Mouse (Mus musculus): ENCODE data around the gene Ifi47.

The Ifi47 gene

GRCm38 (mm10) chr11:49089735-49090507, 13.5 kb downstream of the Ifi47 start:
- in situ Hi-C loops (cut with MseI, MboI): loop anchor here in 1 of 2 experiments (10.0 kb wide), 1 partner anchor 95 kb away; the partner anchor contains the start of genes Gm12185 and Tgtp1

- in situ Hi-C loops (cut with MseI, MboI): loop anchor here in 1 of 2 experiments (10.0 kb wide), 1 partner anchor 96 kb away; the partner anchor contains the start of genes Gm12185 and Tgtp1
These were observed 14.2 kb downstream of the Ifi47 start for GRCm38 (mm10) chr11:49090551-49090950.

GRCm38 (mm10) chr11:49091171-49091570, 14.8 kb downstream of the Ifi47 start:
- in situ Hi-C loops (cut with MseI, MboI): loop anchor here in 1 of 2 experiments (10.0 kb wide), 1 partner anchor 96 kb away; the partner anchor contains the start of genes Gm12185 and Tgtp1

- in situ Hi-C loops (cut with MseI, MboI): loop anchor here in 1 of 2 experiments (10.0 kb wide), 1 partner anchor 97 kb away; the partner anchor contains the start of genes Gm12185 and Tgtp1
These were observed 15.7 kb downstream of the Ifi47 start for GRCm38 (mm10) chr11:49092053-49092586.

GRCm38 (mm10) chr11:49092786-49093185, 16.4 kb downstream of the Ifi47 start:
- in situ Hi-C loops (cut with MseI, MboI): loop anchor here in 1 of 2 experiments (10.0 kb wide), 1 partner anchor 98 kb away; the partner anchor contains the start of genes Gm12185 and Tgtp1

- in situ Hi-C loops (cut with MseI, MboI): loop anchor here in 1 of 2 experiments (10.0 kb wide), 1 partner anchor 99 kb away; the partner anchor contains the start of genes Gm12185 and Tgtp1
These were observed 17.7 kb downstream of the Ifi47 start for GRCm38 (mm10) chr11:49093861-49094660.

GRCm38 (mm10) chr11:49095367-49095766, 19.0 kb downstream of the Ifi47 start:
- in situ Hi-C loops (cut with MseI, MboI): loop anchor here in 1 of 2 experiments (10.0 kb wide), 1 partner anchor 101 kb away; the partner anchor contains the start of genes Gm12185 and Tgtp1

GRCm38 (mm10) chr11:49100409-49100808, 24.0 kb downstream of the Ifi47 start:
- in situ Hi-C loops (cut with MseI, MboI): loop anchor here (5.0 kb wide), 2 partner anchors 223 to 228 kb away; partner anchors contain the start of gene Irgm1 (in 1 of the 2)

GRCm38 (mm10) chr11:49101500-49101899, 25.1 kb downstream of the Ifi47 start:
- in situ Hi-C loops (cut with MseI, MboI): loop anchor here (5.0 kb wide), 2 partner anchors 224 to 229 kb away; partner anchors contain the start of gene Irgm1 (in 1 of the 2)

GRCm38 (mm10) chr11:49103047-49103693, 26.8 kb downstream of the Ifi47 start:
- in situ Hi-C loops (cut with MseI, MboI): loop anchor here (5.0 kb wide), 2 partner anchors 226 to 231 kb away; partner anchors contain the start of gene Irgm1 (in 1 of the 2)

GRCm38 (mm10) chr11:49105752-49106151, 29.4 kb downstream of the Ifi47 start:
- in situ Hi-C loops (cut with MseI, MboI): loop anchor here in 1 of 2 experiments (5.0 kb wide), 1 partner anchor 318 kb away; no protein-coding TSS in a partner anchor

- in situ Hi-C loops (cut with MseI, MboI): loop anchor here in 1 of 2 experiments (5.0 kb wide), 1 partner anchor 321 kb away; no protein-coding TSS in a partner anchor
These were observed 31.5 kb downstream of the Ifi47 start for GRCm38 (mm10) chr11:49107650-49108537.

- in situ Hi-C loops (cut with MseI, MboI): loop anchor here in 1 of 2 experiments (5.0 kb wide), 1 partner anchor 322 kb away; no protein-coding TSS in a partner anchor
These were observed 32.4 kb downstream of the Ifi47 start for GRCm38 (mm10) chr11:49108833-49109232.

- in situ Hi-C loops (cut with MseI, MboI): no loop called here
These were observed 34.6 kb downstream of the Ifi47 start for GRCm38 (mm10) chr11:49111000-49111399.

- in situ Hi-C loops (cut with MseI, MboI): no loop called here
These were observed 36.3 kb downstream of the Ifi47 start for GRCm38 (mm10) chr11:49112624-49113219.

- in situ Hi-C loops (cut with MseI, MboI): no loop called here
These were observed 37.8 kb downstream of the Ifi47 start for GRCm38 (mm10) chr11:49114158-49114557.

- in situ Hi-C loops (cut with MseI, MboI): no loop called here
These were observed 38.4 kb downstream of the Ifi47 start, which contains the start of gene Olfr1396 for GRCm38 (mm10) chr11:49114774-49115173. Olfr1396 (minus strand) TSS chr11:49114874.

GRCm38 (mm10) chr11:49119635-49120034, 43.2 kb downstream of the Ifi47 start:
- in situ Hi-C loops (cut with MseI, MboI): no loop called here

- in situ Hi-C loops (cut with MseI, MboI): no loop called here
These were observed 47.8 kb downstream of the Ifi47 start for GRCm38 (mm10) chr11:49124169-49124568.

All from mouse trophoblast stem cell (cell line).